Mouse (Mus musculus): ENCODE measurements at regions not wholly inside any gene's neighbourhood (a gene's known extent, or its start where the extent isn't known, plus 50 kb on each side); places are given as distances from the start of the nearest gene placed in this dataset.

GRCm38 (mm10) chr8:57191153-57191552 lies 129.6 kb upstream of the Hand2 start:
- DNase-seq = peak; percentile 30

GRCm38 (mm10) chr8:57200280-57200679 lies 120.5 kb upstream of the Hand2 start:
- no peak for DNase-seq

- no peak for DNase-seq
Measured at GRCm38 (mm10) chr8:57209584-57209983, 111.2 kb upstream of the Hand2 start.

- no peak for DNase-seq
Measured at GRCm38 (mm10) chr8:57213066-57213465, 107.7 kb upstream of the Hand2 start.

GRCm38 (mm10) chr8:57213982-57214930 lies 106.5 kb upstream of the Hand2 start:
- no peak for DNase-seq

DNA sequence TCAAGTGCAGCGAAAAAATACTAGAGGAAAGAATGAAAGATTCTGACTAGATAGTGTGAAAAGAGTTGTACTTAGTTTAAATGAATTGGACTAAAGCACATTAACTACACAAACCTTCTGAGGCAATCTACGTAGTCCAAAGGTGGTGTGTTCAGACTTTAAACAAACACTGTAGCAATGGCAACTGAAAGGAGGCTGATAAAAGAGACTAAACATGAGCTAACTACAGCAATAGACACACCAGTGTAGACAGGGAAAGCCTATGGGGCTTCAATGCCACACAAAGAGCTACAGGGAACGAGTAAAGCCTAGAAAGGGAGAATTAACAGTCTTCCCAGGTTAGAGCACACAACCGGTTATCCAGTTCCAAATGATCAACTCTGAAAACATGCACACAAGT lies 90.2 kb upstream of the Hand2 start:
- no peak for DNase-seq

DNA sequence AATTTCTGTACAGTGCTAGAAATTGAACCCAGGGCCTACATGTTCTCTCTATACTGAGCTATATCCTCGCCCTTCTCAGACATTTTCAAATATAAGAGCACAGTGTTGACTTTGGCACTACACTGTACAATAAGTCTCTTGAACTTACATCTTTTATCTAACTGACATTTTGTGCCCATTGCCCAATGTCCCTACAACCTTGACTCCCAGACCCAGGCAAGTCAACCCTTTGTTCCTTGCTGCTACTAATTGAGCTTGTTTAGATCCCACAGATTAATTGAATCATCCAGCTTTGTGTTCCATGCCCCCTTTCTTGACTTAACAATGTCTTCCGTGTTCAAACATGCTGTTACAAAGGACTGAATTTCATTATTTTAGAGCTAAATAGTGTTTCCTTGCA lies 78.5 kb upstream of the Hand2 start:
- peak; percentile 59 for DNase-seq

DNA sequence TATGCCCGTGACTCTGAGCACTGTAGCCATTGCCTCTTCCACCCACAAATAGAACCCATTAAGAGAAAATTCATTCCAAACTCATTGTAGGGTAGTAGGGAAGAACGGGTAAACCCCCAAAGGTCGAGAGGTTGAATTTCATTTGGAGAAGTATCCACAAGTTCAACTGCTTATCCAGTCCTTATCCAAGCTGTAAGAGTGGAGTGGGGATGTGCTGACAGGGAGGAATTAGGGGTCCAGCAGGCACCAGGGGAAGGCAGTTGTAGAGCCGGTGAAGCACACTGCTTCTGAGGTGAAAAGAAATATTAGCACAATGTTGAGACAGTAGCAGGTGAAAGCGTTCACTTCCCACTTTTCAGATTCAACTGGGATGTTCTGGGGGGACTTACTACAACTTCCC lies 71.7 kb upstream of the Hand2 start:
- no peak for DNase-seq

All from adrenal gland, adult 2 months (tissue).